Mouse (Mus musculus): ENCODE data around the gene Amdhd2.

DNA sequence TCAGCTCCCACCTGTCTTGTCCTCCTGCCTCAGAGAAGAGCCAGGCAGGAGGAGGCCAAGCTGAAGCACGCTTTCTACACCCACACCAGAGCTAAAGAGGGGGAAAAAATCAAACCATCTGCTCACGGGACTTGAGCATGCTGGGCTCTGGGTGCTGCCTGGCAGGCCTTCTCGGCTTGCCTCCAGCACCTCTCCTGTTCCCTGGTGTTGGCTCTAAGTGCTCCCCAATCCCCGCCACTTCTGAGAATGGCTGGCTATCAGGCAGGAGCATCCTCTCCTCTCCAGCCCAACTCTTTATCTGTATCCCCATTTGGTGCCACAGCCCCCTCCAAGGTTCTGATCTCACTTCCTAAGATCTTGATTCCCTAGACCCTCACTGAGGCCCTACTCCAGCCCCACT is 35.7 kb upstream of the Amdhd2 start:
- no peak for TF ChIP-seq CTCF (IDR thresholded peaks at IDR 0.05; ENCODE audit: low read depth)
- TF ChIP-seq EP300 (IDR thresholded peaks at IDR 0.05; ENCODE audit: low read depth), result peak; percentile 55; the same call in 1 of the 2 replicates

Measured in liver, postnatal 0 days (tissue).